Mouse (Mus musculus) cerebellum, adult 11-12 months (tissue): ENCODE measurements around the gene F2r.

Experiments used
- DNase-seq: peaks from one replicate; pipeline ENCODE4 v3.0.0; 2022

F2r gene

GRCm38 (mm10) chr13:95618309-95618712 lies at the start of gene F2r:
Gene F2r (minus strand): TSS chr13:95618487.
- DNase-seq, result peak; percentile 6

DNA sequence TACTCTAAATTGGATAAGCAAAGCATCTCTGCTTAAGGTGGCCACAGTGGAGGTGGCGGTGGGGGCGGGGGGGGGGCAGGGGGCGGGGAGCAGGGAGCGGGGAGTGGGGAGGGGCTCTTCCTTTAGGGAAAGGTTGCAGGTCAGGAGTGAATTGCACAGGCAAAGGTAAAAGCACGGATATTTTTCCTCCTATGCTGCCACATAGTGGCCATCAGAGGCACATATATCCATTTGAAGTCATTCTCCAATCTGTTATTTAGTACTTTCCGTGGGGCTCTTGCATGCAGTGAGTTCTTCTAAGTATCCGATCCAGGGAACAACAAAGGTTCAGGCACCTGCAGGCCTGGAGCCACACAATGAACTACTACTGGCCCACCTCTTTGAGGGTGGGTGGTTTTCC lies 49.0 kb upstream of the F2r start:
- DNase-seq, result no peak

DNA sequence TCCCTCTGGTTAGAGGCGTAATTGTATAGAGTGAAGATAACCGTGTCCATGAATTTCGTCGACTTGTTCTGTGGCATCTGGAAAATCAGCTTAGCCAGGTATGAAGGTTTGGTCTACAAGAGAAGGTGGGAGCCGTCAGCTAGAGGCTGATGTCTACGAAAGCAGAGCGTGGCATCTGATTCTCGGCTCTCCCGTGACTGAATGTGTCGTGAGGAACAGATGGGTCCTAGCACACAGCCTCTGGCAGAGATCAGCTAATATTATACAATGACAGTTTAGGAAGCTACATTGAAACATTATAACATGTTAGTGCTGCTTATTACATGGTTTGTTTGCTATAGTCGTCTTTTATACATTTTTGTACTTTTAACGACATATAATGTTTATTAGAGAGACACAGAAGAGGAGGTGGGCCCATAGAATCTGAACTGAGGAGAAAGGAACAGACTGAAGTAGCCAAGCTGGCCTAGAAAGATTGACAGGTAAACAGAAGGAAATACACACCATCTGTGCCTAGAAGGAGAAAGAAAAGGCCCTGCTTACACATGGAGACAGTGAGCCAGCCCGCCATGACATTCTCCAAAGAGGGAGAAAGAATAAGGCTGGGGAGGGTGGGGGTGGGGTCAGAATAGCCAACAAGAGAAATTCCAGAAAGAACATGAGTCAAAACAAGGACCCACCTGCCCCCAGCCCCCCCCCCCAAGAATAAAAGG lies 47.5 kb upstream of the F2r start:
- DNase-seq, result no peak

- DNase-seq, result no peak
These were observed 45.5 kb upstream of the F2r start for GRCm38 (mm10) chr13:95663834-95664233.

DNA sequence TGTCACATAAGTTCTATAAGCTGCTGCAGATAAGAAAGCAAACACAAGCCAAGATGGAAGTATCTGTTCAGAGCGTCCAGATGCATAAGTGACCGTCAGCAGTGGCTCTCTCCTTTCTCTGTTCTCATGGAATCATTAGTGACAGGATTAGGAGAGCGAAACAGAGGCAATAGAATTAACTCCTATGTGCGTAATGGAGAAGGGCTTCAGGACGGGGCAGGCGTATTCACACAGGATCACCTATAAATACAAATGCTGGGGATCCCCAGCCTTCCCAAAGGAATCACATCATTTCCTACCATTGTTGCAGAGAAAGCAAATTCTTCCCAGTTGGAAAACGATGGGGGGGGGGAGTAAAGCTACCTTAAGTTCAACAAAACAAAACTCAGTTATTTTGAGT lies 41.1 kb upstream of the F2r start:
- DNase-seq, result no peak

- no peak for DNase-seq
These were observed 38.9 kb upstream of the F2r start for GRCm38 (mm10) chr13:95657171-95657570.

DNA sequence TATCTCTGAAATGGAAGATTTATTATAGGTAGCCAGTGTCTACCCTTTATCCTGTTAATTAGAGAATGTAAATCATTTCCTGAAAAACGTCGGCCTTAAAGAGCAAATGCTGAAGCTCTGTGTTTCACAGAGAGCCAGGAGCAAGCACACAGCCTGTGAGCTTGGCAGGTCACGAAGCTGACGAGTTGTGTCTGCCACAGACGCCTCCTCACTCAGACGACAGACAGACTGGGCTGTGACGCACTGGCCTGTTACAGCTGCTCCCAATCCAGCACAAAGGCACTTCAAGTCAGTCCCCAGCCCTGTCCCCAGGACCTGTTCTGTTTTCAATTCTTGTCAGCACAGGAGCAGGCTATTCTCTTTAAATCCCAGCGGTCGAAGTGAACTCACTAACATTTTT lies 37.0 kb upstream of the F2r start:
- DNase-seq, result no peak

- DNase-seq, result no peak
These were observed 35.4 kb upstream of the F2r start for GRCm38 (mm10) chr13:95653696-95654095.

- no peak for DNase-seq
These were observed 33.8 kb upstream of the F2r start for GRCm38 (mm10) chr13:95651870-95652668.

DNA sequence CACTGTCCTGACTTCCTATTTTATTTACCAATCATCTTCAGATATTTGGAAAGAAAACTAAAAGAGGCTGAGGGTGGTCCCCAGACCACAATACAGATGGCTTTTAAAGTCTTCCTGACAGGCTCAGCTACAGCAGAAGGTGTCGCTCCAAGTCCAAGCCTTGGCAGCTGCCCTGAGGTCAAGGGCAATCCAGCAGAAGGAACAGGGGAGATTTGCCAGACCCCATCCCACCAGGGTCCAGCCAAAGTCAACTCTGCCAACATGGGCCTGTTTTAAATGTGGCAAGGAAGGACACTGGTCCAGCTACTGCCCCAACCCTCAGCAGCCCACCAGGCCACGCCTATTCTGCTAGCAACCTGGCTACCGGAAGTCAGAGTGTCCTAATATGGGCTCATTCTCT lies 31.7 kb upstream of the F2r start:
- no peak for DNase-seq

DNA sequence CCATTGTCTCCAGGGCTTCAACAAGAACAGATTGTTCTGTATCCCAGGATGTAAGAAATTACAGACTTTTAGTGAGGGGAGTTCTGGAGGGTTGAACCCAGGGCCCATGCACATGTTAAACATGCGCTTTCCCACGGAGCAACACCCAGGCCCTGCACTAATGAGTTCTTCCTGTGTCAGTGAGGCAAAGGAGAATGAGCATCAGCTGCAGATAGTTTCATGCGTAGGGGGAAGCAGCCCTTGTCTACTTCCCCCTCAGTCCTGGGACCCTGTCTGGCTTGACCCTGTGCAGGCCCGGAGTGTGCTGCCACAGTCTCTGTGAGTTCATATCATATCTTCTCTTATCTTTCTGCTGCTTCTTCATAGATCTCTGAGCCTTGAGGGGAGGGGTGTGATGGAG lies 29.0 kb upstream of the F2r start:
- DNase-seq, result no peak

- DNase-seq, result no peak
These were observed 28.4 kb upstream of the F2r start for GRCm38 (mm10) chr13:95646687-95647111.

DNA sequence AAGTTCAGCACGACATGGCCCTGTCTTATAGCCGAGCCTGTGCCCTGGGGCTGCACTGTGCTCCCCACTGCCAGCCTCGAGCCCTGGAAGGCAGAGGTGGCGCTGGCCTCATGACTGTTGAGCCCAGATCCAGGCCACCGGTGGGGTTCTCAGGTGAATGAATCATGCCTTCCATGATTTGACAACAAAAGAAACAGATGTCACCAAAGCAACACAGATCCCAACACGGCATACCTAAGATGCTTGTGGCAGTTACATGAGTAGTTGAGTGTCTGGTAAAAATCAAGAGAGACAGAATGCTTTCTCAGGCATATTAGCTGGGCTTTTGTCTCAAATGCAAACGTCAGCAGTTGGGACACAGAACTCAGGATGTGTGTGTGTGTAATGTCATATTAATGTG lies 25.5 kb upstream of the F2r start:
- no peak for DNase-seq

GRCm38 (mm10) chr13:95641061-95641986 lies 23.0 kb upstream of the F2r start:
- no peak for DNase-seq

DNA sequence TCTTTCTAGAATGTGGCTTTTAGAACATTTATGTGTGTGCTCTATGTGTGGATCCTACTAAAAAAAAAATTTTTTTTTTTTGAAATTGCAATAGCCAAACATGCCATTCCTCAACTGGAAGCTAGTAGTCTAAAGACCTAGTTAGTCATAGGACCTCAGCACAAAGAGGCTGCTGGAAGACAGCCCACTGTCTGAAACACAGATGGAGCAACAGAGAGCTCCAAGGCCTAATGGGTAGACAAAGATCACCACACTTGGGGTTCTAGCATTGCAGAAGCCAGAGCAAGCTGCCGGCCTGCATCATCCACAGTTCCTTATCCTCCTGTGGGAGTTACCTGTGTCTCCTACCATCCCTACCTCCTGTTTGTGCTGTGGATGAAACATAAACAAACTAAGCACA lies 22.1 kb upstream of the F2r start:
- DNase-seq, result no peak

GRCm38 (mm10) chr13:95639336-95640116 lies 21.2 kb upstream of the F2r start:
- DNase-seq, result no peak

DNA sequence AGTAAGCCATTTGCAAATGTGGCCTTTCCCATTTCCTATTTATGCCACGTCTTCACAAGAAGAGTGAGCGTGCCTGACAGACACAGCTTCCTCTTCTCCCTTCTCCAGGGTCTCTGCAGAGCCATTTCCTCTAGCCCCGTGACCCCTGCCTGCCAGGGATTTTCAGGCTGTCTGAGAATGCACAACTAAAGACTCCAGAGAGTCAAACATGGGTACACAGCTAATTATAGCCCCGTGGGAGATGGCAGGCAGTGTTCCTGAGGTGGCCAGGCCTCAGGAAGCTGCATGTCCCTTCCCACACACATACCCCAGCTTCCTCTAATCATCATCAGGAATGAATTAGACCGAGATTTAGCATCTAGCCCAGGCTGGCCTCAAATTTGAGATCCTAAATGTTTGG lies 20.6 kb upstream of the F2r start:
- DNase-seq, result no peak

- no peak for DNase-seq
These were observed 19.4 kb upstream of the F2r start for GRCm38 (mm10) chr13:95637737-95638136.

DNA sequence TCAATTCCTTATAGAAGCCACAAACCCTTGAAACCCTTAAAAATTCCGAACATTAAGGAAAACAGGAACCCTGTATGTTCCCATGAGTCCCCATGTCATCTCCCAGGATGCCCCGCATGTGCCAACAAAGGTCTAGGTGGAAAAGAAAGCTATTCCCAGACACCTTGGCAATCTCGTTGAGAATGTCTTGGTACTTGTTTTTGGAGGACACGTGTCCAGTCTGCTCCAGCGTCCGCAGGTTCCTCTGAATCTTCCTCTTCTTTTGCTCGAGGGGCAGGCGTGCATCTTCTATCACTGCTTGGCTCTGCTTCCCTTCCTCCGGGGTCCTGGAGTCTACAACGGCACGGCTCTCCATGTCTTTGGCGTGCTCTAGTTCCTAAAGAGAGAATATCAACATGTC lies 17.0 kb upstream of the F2r start:
- no peak for DNase-seq

- no peak for DNase-seq
These were observed 16.2 kb upstream of the F2r start for GRCm38 (mm10) chr13:95634451-95634850.

GRCm38 (mm10) chr13:95633384-95633783 lies 15.1 kb upstream of the F2r start:
- DNase-seq, result no peak

DNA sequence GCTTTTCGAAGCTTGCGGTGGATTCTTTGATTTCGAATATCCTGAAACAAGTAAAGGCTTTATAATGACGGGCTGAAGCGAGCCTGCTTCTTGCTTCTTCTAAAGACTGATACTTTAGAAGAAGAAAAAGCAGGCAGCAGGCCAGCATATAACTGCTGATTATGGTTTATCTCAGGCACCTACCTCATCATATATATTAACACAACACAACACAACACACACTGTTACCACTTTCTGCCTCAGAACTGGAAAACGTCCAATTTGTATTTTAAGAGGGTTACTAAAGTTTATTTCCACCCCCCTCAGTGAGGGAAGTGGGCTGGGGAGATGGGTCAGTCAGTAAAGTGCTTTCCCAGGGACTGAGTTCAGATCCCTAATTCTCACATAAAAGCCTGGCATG lies 13.9 kb upstream of the F2r start:
- DNase-seq, result no peak

- DNase-seq, result no peak
These were observed 12.5 kb upstream of the F2r start for GRCm38 (mm10) chr13:95630747-95631146.
